Mouse (Mus musculus): Measurements from ENCODE around the gene Olfr148.

The Olfr148 gene

DNA sequence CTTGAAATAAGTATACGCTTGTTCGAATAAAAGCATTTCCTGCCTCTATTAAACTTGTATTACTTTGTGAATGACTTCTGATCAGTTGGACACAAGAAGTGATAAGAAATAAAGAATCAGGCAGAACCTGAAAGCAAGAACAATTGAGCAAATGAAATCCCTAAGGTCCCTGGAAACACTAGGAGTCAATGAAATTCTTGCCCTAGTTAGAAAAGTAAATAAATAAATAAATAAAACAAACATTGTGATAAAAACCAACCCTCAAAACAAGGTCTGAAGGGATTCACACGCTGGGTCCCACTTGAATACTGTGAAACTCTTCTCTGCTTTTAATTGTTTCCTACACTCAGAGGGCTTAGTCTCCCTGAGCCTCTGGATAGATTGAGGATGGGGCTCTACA is at the start of gene Olfr148:
Gene Olfr148 (plus strand): TSS at position 301 of the 400 bp plus-strand sequence.
- no peak for DNase-seq (ENCODE audit: low spot score)

DNA sequence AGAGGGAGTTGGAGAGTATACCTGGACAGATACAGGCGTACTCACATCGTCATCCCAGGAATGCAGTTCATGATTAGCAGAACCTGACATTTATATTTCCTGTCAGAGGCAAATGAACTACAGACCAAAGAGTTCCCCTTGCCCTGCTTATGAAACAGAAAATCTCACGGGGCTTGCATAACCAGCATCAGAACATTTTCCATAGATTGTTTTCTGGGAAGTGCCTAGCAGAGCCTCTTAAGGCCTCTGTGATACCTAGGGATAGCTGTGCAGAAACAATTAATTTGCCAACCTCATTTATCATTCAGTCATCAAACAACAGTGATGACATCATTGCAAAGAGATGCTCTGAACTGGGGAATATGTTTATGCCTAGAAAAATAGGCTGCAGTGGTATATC is 35.0 kb upstream of the Olfr148 start, which contains the start of gene Olfr959:
Gene Olfr959 (minus strand): TSS at position 101 of the 400 bp plus-strand sequence.
- DNase-seq (ENCODE audit: low spot score), result no peak

DNA sequence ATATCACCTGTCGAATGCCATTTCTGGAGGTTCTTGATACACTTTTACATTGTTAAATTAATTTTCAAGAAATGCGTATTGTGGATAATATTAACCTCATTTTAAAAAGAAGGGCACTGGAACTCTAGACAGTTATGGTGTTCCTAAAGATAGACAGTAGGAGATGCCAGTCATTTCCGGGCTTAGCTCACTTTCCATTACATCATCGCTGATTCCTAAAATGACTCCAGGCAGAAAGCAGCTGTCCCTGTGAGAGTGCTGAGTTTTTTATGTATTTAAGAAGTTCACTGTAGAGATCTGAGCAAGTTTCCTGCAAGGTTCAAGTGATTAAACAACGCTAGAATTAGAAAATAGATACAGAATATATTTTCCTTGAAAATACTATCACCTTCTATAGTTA is 33.4 kb upstream of the Olfr148 start:
- DNase-seq (ENCODE audit: low spot score), result no peak

DNA sequence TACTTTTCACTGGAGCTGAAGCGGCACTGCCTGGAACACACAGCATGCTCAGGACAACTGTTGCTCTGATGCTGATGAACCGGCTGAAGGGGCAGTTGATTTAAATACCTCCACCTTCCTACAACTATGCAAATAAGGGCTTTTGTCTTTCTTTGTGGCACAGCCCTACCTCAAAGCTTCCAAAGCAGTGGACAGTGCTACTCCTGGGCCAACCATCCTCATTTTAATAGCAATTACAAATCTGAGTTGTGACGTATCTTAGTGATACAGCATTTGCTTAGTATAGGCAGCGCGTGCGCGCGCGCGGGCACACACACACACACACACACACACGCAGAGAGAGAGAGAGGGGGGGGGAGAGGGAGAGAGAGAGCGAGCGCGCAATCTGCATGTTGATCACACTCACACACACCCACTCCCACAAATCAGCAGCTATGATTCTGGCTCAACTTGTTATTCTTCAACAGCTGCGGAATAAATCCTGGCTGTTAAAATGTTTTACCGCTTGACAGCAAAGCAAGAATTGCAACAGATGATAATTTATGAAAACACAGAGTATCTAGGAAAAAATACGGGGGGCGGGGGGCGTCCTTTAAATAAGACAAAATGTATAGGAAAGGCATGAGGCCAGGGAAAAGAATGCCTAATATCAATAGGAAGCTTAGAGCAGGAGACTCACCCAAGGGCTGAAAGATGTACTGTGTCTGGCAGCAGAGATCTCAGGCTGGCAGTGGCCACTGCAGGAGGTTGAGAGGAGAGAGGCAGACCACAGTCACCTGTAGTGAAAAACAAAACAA is 7.7 kb upstream of the Olfr148 start:
- DNase-seq (ENCODE audit: low spot score), result no peak

DNA sequence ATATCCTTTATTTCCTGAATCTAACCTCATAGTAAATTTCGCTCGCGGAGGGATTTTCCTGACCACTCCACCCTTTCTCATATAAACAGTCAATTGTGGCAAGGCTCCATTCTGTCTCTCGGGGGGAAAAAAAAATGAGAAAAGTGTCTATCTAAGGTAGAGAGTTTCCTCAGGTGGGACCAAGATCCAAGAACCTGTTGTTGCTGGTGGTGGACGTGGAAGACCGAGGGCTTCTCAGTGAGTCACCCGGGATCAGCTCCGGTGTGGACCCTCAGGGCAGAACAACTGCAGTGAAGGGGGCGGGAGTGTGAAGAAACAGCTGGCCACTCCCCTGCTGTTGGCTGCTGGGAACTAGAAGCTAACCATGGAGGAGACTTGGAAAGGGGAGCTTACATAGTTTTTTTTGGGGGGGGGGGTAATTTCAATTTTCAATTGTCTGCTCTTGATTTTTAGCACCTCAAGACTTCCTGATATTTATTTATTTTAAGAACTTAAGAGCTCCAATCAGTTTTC is 7.1 kb upstream of the Olfr148 start:
- no peak for DNase-seq (ENCODE audit: low spot score)

DNA sequence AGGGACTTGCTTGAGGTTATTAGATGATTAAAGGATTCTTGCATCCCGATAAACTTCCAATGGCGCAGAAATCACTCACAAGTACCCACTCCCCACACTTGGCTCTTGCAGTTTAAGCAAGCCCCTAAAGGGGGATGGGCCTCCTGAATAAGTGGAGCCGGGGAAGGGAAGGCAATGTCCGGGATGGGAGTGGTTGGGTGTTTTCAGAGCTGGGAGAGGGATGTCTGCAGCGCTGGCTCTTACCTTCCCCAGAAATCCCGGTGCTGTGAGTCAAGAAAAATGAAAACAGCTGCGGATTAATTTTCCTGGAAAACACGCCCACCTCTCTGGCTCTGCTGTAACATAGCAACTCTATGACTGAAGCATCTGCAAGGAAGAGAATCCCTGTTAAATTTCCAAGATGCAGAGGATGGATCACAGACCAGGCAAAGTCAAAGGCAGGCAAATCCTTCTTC is 6.4 kb upstream of the Olfr148 start, which contains the start of gene AW551984:
Gene AW551984 (minus strand): TSS at position 405 of the 455 bp plus-strand sequence.
- no peak for DNase-seq (ENCODE audit: low spot score)

DNA sequence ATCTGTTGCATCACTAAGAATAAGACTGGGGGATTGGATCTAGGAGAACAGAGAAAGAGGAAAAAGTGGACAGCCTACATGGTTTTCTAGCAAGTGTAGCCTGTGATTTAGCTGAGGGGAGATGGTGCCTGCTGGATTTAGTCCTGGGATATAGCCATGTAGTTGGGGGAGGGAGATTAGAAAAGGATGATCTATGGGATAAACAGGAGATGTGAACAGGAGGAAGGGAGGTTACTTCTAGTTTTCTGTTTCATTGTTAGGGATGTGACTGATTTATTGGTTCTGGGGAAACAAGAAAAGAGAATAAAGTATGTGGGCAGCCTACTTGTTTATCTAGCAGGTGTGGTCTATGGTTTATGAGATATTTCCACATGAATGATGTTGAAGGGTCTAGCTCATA is 2.0 kb upstream of the Olfr148 start:
- DNase-seq (ENCODE audit: low spot score), result no peak

DNA sequence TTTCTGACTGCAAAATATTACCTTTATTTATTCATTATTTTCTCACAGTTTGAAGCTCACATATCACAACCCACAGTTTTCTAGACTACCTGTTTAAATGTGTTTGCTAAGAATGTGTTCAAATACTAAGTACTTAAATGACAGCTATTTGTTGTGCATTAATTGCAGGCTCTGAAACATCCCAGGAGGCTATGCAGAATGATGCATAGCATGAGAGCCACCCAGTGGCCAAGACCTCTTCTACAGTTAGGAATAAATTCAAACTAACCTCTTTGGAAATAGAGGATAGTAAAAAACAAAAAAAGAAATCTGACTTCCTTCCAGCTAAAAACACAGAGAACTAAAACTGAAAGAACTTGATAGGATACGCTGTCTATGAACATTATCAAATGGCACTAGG is 1.5 kb downstream of the Olfr148 start:
- DNase-seq (ENCODE audit: low spot score), result no peak

DNA sequence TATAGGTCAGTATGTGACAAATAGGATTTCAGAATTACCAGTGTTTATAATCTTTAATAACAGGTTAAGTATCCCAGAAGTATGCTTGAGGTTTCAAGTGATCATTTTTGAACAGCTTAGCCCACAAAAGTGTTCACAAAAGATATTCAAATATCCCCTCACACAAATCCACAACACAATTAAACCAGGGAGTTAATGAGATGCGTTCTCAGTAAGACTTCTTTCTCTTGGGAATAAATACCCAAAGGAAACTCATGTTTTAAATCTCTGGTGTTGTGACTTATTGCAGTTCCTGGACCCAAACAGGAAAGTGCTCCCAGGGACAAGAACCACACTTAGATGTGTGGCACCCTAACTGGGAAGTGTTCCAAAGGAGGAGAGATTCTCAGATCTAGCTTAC is 10.6 kb downstream of the Olfr148 start, which contains the start of gene Olfr960:
Gene Olfr960 (plus strand): TSS at position 301 of the 400 bp plus-strand sequence.
- DNase-seq (ENCODE audit: low spot score), result no peak

DNA sequence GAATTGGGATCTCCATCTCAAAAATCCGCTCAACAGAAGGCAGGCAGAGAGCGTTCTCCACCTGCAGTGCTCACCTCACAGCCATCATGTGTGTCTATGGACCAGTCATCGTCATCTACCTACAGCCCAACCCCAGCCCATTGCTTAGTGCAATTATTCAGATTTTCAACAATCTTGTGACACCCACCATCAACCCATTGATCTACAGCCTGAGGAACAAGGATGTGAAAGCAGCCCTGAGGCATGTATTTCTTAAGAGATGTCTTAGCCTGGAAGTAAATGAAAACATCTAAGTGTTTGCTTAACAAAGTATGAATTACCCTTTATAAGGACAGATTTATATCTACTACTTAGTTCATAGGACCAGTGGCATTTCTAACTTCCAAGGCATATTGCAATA is 13.3 kb downstream of the Olfr148 start:
- DNase-seq (ENCODE audit: low spot score), result no peak

DNA sequence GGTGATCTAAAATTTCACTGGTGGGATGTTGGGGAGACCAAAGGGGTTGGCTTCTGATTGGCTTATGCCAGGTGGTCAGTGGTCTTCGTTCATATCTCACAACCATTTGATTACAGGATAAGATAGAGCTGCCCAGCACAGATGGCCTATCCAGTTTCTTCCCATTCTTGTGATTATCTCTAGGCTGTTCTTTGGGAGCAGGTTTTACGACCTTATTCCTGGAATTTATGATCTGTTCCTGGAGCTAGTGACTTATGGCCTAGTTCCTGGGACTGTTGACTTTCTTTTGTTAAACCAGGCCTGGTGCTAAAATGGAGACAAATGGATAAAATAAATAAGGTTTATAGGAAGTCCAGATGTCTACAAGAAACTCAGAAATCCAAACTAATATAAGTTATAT is 14.3 kb downstream of the Olfr148 start:
- no peak for DNase-seq (ENCODE audit: low spot score)

DNA sequence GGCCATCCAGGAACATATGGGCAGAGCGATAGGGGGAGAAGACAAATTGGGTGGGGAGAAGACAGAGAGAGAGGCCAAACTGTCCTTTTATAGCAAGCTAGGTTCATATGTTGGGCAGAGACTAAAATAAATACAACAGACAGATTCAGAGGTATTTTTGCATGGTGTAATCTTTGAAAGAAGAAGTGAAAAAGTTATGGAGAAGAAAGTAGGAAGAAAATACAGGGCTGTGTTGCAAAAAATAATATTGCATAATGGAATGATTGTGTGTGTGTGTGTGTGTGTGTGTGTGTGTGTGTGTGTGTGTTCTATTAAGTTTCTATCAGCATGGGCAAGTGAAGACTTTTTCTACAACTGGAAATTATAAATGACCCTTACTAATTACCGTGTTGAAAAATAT is 18.6 kb downstream of the Olfr148 start:
- no peak for DNase-seq (ENCODE audit: low spot score)

DNA sequence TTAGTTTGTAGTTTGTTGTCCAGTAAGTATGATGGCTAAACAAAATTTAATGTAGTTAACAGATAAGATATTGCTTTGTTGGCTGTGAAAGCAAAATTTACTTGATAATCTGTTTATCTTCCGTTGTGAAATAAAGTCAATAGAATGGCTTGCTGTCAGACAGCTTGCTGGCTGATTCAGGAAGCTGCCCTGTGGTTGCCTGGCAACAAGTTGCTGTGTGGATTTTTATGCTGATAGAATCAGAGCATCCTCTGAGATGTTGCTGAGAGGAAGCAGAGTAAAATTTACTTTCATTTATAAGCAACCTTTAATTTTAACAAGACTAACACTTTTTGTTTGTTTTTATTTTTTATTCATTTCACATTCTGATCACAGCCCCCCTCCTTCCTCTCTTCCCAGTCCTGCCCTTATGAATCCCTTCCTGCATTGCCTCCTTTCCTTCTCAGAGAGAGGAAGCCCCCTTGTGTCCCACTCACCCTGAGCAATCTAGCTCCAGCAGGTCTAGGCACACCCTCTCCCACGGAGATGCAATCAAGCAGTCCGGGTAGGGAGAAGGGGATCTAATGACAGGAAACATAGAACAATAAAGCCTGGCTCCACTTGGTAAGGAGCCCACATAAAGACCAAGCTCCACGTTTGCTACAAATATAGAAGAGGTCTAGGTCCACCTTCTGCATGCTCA is 23.6 kb downstream of the Olfr148 start:
- no peak for DNase-seq (ENCODE audit: low spot score)

DNA sequence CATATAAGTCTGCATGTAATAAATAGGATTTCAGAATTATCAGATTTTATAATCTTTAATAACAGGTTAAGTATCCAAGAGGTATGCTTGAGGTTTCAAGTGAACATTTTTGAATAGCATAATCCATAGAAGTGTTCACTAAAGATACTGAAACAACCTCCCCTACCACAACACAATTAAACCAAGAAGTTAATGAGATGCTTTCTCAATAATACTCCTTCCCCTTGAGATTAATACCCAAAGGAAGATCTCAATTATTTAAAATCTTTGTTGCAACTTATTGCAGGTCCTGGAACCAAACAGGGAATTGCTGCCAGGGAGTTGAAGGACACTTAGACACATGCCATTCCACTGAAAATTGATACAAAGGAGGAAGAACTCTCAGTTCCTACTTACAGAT is 34.3 kb downstream of the Olfr148 start, which contains the start of gene Olfr961:
Gene Olfr961 (plus strand): TSS at position 301 of the 400 bp plus-strand sequence.
- no peak for DNase-seq (ENCODE audit: low spot score)

DNA sequence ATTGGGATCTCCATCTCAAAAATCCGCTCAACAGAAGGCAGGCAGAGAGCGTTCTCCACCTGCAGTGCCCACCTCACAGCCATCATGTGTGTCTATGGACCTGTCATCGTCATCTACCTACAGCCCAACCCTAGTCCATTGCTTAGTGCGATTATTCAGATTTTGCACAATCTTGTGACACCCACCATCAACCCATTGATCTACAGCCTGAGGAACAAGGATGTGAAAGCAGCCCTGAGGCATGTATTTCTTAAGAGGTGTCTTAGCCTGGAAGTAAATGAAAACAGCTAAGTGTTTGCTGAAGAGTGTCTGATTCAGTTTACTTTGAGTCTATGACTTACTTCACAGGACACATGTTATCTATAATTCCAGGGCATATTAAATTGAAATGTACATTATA is 36.9 kb downstream of the Olfr148 start:
- no peak for DNase-seq (ENCODE audit: low spot score)

DNA sequence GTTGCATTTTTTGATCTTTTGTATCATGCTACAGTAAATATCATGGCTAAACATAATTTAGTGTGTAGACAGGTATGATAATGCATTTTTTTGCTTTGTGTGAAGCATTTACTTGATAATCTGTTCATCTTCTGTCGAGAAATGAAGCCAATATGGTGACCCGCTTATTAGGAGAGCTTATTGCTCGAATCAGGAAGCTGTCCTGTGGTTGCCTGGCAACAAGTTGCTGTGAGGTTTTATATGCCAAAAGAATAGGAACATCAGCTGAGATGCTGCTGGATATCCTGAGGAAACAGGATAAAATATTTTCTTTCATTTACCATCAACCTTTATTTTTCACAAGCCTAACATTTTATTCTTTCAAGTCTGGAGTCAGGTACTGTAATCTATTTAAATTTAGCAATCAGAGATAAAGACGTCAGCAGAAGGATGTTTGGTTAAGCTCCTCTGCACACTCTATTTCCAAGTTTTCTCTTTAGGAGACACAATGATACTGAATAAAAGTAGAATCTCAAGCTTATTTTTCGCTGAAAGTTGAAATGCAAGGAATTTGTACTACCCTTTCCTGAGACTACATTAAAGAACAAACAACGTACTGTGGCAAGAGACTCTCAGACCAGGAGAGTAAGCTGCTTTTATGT is 44.4 kb downstream of the Olfr148 start:
- no peak for DNase-seq (ENCODE audit: low spot score)

All from adipocyte (in vitro differentiated cells).